Mouse (Mus musculus) layer of hippocampus, adult 9-10 months (tissue): ENCODE data around the gene Gm9903.
A peak's percentile ranks its signal among the peaks of the same experiment; 100 is the strongest.

Experiments
- DNase-seq: peaks from one replicate; pipeline ENCODE4 v3.0.0; 2022; ENCODE audit warnings: low spot score

Gene Gm9903

GRCm38 (mm10) chr5:33629301-33629987, at the start of gene Gm9903, which contains the start of gene Fam53a:
Gene Gm9903 (plus strand): TSS chr5:33629925.
Gene Fam53a (minus strand): TSS chr5:33629635.
- DNase-seq: peak; percentile 99

DNA sequence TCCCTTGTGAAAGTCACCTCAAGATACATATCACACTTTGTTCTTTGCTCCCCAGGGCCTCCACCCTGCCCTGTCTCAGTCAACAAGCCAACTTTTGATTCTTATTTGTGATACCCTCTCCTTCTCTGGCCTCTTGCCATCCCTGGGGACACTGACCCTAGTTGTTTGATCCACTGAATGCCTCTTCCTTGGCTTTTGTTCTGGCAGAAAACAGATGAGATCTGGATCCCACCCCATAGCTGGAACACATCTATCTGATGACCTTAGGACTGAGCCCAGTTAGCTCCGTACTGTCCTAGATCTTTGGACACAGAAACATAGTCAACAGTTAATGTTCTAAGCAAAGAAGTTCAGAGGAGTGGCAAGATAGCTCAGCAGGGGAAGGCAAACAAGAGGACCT, 49.4 kb upstream of the Gm9903 start:
- no peak for DNase-seq

DNA sequence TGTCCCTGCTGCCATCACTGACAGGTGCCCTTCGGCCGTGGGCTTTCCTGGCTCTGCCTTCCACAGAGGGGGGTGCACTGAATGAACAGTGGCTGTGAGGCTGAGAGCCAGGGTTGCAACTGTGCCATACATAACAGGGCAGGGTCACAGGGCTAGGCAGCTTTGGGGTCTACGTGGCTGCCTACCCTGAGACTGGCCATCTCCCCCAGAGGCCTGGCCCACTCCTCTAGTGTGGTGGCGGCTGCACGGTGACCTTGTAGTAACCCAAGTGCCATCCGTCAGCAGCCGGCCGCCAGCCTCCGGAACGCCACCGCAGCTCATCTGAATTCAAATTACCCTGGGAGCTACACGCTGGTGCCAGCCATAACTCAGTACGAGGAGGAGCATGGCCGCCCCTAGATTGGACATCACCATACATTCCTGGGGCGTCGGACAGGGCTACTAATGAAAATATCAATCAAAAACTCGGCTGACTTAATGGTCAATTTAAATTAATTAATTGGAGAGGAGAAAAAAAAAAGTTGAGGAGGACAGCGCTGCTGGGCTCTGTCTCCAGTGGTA, 42.1 kb upstream of the Gm9903 start:
- no peak for DNase-seq

GRCm38 (mm10) chr5:33588066-33588465, 41.7 kb upstream of the Gm9903 start:
- no peak for DNase-seq

- DNase-seq: peak; percentile 26
These were observed 40.4 kb upstream of the Gm9903 start for GRCm38 (mm10) chr5:33589221-33589888.

GRCm38 (mm10) chr5:33593620-33594019, 36.1 kb upstream of the Gm9903 start:
- DNase-seq: no peak

DNA sequence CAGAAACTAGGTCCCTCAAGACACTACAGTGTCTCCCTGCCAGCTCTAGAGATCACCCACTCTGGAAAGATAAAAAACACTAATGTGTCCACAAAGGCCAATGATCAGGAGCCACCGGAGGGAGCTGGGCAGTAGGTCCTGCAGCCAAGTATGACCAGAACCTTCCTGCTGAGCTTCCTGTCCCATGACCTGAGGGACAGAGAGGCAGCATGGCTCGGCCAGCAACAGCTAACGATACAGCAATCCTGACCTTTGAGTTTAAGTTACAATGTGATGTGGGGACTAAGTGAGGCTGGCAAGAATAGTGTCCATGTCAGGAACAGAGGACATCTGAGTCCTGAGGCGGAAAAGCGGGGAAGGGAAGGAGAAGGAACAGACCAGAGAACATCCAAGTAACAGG, 24.4 kb upstream of the Gm9903 start:
- DNase-seq: no peak

GRCm38 (mm10) chr5:33606631-33607030, 23.1 kb upstream of the Gm9903 start:
- DNase-seq: no peak

DNA sequence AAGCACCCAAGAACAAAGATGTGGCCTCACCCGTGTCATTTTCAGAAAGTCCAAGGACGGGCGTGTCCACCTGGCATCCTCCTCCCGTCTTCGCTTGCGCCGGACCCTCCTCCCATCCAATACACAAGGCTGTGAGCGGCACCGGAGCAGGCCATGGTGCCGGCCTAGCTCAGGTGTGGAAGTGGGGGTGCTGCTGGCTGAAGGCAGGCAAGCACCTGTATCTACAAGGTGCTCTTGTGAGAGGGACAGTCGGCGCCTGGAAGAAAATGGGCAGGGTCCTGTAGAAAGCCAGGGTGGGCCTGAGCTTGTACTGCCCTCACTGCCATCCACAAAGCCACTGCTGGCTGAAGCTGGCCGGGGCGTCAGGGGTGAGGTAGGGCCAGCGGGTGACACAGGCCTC, 22.3 kb upstream of the Gm9903 start:
- no peak for DNase-seq

- DNase-seq: no peak
These were observed 20.5 kb upstream of the Gm9903 start for GRCm38 (mm10) chr5:33609226-33609625.

DNA sequence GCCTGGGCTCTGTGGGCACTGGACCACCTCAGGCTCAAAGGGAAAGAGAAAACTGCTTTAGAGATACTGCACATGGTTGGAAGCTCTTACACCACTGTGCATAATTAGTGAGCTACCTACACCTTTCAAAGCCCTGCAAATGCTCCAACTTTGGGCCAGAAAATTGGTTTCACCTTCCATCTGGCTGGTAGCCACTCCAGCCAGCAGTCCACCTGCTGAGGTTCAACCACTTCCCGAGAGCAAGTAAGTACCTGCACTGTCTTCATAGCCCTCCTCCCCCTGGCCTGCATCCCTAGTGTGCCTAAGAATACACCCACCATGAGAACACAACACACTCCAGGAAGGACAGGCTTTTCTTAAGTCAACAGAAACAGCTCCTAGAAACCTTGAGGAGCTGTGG, 17.9 kb upstream of the Gm9903 start:
- no peak for DNase-seq

DNA sequence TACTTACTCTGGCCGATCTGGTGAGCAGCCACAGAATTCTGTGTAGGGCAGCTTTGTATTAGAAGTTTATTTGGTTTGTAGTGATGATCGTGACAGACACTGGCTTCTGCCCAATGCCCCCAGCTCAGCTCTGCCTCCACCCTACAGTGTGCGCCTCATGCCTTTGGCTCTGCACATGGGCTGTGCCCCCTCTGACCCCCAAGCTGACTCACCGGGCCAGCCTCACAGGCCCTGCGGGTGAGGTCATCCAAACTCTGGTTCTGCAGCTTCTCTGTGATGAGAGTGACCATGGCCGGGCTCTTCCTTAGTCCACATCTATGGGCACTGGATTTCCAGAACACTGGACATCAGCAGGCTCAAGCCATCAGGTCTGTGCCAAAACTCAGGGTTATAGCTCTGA, 15.3 kb upstream of the Gm9903 start:
- DNase-seq: no peak

DNA sequence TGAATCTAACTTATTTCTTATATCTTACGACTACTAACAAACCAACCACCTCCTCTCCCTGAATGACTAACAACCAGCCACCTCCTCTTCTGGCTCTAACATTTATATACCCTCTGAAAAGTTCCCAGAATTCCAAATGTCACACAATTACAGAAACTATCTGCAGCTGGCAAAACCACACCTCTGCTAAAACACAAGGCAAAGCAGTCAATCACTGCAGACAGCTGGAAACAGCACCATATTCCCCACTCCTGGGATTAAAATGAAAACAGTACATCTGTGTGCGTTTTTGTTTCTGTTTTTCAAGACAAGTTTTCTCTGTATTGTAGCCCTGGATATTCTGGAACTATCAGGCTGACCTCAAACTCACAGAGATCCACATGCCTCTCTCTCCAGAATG, 7.1 kb upstream of the Gm9903 start:
- no peak for DNase-seq

DNA sequence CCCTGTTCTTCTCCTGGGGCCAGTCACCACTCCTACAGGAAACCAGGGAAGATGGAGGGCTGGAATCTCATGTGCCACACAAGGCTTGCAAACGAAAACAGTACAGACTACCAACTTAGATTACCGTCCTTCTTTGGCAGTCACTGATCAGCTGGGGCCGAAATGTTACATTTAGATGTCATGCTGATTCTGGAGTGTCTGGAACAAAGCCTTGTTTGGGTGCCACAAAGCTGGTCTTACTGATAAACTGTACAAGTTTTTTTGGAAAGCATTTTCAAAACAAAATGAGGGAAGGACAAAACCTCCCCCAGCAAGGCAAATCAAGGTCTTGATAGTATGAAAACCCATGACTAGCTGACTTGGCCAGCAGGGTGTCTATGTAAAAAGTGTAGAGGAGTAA, 6.0 kb upstream of the Gm9903 start:
- no peak for DNase-seq

GRCm38 (mm10) chr5:33627968-33628367, 1.8 kb upstream of the Gm9903 start:
- no peak for DNase-seq

DNA sequence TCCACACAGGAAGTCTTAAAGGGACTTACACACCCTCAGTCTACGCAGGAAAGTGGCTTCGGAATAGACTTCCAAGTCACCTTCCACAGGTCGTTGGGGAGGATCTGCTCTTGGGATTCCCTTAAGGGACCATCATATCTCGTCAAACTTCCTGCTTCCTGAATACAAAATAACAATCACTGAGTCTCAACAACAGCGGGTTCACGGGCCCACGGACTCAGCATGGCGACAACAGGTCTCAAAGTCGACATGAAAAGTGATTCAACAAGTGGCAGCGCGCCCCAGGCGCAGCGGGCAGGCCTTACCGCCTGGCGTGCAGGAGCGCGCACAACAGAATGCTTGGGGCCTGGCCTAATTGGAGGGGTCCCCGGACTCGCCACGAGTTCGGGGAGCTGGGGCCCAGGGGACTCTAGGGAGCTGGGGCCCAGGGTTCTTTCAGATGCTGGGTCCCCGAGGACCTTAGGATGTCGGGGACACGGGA, 865 bp upstream of the Gm9903 start:
- DNase-seq: peak; percentile 30

DNA sequence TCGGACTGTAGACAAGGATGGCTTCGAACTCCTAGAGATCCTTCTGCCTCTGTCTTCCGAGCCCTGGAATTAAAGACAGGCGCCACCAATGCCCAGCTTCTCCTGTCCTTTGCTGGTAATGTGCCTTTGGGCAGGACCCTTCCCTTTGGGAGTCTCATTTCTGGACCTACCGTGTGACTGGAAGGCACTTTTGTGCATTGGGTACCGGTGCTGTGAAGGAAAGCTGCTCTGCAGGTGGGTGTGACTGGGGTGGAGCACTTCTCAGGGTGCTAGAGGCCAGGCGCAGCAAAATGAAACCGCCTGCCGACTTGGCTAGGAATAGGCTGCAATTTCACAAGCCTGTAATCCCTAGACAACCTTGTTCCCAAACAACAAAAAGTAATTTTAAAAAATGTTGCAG, 336 bp downstream of the Gm9903 start:
- no peak for DNase-seq

GRCm38 (mm10) chr5:33630615-33631014, 890 bp downstream of the Gm9903 start:
- no peak for DNase-seq

DNA sequence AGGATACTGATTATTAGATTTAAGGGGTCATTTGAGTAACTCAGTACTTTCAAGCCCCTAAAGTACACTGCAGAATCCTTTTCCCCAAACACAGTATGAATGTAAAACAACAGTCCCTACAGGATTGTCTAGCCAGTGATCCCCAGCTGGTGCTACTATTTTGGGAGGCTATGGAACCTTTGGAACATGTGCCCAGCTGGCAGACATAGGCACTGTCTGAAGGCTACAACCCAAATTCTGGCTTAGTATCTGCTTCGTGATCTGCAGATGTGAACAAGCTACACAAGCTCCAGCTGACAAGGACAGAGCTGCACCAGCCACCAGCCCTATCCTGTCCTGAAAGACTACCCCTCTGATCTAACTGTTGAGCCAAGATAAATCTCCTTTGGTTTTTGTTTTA, 2.8 kb downstream of the Gm9903 start:
- DNase-seq: no peak

GRCm38 (mm10) chr5:33635361-33635760, 5.6 kb downstream of the Gm9903 start:
- DNase-seq: no peak

GRCm38 (mm10) chr5:33637606-33638350, 8.1 kb downstream of the Gm9903 start:
- no peak for DNase-seq

GRCm38 (mm10) chr5:33638826-33639225, 9.1 kb downstream of the Gm9903 start:
- DNase-seq: no peak

DNA sequence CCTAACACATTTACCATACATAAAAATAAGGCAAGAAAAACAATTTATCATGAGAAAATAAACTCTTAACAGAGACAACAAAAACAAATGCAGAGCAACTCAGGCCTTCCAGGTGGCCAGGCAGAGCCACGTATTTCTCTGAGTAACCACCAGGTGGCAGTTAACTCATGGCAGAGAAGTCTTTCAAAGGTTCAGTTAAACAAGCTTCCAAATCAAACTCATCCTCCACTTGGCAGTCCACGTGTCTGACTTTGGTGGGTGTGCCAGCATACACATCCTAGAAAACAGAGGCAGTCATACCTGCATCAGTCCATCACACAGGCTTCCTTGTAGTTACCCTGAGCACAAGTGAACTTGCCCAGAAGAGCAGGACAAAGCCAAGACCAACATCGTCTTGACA, 10.9 kb downstream of the Gm9903 start:
- peak; percentile 37 for DNase-seq
